Mouse (Mus musculus): Measurements from ENCODE around the gene Camta2. TPM values are rescaled to one million over a fixed set of nuclear protein-coding genes. Genes with fewer than 3 reads are reported as not detected.

Gene Camta2
- total RNA-seq, 2 experiments from 2014 or later = 238 to 261 TPM

DNA sequence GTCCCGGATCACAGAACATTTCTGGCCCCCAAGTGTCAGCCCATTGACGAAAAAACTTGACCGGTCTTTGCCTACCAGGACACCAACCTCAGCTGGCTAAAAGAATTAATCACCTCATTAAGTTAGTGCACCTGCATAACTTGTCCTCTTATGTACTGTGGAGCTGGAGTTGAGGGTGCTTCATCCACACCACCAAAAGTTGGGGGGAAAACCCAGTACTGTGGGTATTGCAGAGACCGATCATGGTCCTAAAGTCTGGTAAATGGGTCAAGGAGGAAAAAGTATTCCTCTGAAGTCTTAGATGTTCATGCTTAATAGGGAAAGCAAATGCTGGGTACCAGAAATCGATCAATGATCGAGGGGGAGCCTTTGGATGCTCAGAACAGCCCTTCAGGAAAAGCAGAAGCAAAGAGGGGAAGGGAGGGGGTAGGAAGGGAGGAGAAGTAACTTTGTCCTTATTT, 35.0 kb downstream of the Camta2 start:
- DNase-seq (ENCODE audit: extremely low spot score in 1 of 2, low spot score in 2 of 2) = no peak
- TF ChIP-seq CTCF (IDR thresholded peaks at IDR 0.05) = no peak
- peak overlapping the region; percentile 100 for H3K4me3 ChIP-seq
- no peak overlapping the region for H3K27ac ChIP-seq
- intact Hi-C loops (cut with DNase I) = loop anchor here (1.0 to 10.0 kb wide), 2 partner anchors 16 to 418 kb away; partner anchors contain the start of genes 0610010K14Rik, Gm21988, Rnasek and Spag7

DNA sequence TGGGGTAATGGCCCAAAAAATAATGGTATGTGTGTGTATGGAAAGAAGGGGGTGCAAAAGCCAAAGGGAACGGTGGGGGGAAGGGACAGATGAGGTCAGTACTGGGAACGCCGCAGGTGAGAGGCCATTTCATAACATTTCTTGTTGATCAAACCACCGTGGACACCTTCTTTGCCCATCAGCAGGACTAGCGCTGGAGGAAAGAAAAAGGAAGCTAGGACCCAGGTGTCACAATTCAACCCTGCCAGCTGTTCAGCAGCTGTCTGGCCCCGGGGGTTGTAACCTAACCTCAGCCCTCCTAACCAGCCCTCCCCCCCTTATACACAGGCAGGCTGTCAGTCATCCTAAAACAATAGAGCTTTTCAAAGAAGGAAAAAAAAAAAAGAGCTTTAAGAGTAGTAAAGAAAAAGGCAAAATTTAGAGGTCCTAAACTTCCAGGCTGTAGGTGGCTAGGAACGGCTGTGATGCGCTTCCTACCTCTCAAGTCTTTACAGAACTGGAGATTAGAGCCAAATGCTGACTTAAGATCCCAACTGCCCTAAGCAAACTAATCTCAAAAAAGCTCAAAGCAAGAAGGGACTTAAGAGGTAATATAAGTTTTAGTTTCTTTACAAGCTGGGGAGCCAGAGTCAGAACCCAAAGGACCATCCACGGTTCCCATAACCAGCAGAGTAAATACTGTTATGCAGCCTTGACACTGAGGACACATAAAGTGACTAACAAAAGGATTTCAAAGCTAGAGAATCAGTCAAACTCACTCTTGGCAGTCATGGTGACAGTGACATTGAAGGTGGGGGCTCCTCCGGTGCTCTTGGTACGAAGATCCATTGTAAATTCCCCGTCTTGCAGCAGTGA, 35.6 kb downstream of the Camta2 start:
- no peak overlapping the region for H3K27ac ChIP-seq
- H3K4me3 ChIP-seq = peak overlapping the region; percentile 100; the same call in 1 of the 2 replicates
- DNase-seq (ENCODE audit: extremely low spot score in 1 of 2, low spot score in 2 of 2) = no peak
- no peak for TF ChIP-seq CTCF (IDR thresholded peaks at IDR 0.05)
- intact Hi-C loops (cut with DNase I) = loop anchor here (10.0 kb wide), 1 partner anchor 417 kb away; the partner anchor contains the start of genes 0610010K14Rik, Gm21988 and Rnasek

DNA sequence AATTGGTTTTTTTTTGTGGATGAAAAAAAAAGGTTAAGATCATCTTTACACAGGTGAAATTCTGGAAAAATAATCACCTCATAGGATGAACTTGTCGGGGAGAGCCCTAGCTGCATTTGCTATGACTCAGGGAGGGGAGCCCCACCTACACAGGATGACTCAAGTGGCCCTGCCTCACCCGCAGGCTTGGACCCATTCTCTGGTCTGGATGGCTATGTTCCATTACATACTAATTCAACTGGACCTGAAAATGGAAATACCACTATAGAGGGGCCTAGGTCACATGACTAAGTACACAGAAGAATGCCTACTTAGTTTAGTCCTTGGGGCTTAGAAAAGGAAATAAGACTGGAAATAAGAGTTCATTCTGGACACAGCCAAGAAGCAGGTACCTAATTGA, 36.5 kb downstream of the Camta2 start:
- DNase-seq (ENCODE audit: extremely low spot score in 1 of 2, low spot score in 2 of 2) = no peak

DNA sequence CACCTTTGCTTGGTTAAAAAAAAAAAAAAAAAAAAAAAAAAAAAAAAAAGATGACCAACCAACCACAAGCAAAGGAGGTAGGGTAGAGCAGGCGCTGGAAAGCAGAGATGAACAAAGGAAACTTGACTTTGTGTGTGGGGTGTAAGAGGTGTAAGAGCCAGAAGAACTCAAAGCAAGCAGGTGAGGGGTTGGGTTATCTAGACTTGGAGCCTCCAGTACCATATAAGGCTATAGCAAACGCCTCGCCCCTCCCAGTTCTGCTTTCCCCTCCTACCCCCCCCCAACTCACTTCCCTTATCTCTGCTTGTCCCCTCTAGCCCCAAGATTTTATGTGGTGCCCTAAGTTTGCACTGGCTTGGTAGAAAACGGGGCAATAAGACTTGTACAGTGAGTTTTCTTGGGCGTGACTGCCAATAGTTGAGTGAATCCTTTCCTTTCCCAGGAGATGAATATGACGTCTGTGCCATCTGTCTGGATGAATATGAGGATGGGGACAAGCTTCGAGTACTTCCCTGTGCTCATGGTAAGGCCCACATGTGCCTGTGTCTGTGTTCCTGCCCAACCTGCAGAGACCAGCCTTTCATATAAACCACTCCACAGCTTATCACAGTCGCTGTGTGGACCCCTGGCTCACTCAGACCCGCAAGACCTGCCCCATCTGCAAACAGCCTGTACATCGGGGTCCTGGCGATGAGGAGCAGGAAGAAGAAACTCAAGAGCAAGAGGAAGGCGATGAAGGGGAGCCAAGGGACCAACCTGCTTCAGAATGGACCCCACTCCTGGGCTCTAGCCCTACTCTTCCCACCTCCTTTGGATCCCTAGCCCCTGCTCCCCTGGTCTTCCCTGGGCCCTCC, 37.4 kb downstream of the Camta2 start:
- no peak for TF ChIP-seq CTCF (IDR thresholded peaks at IDR 0.05)
- Histone ChIP-seq H3K4me3 (no peak overlapping the region), H3K27ac (no peak overlapping the region)
- no peak for DNase-seq (ENCODE audit: extremely low spot score in 1 of 2, low spot score in 2 of 2)
- intact Hi-C loops (cut with DNase I) = loop anchor here (10.0 kb wide), 1 partner anchor 416 kb away; the partner anchor contains the start of genes 0610010K14Rik, Gm21988 and Rnasek

More for the DNA sequence above, 36.5 kb downstream of the Camta2 start:
- Histone ChIP-seq H3K4me3 (no peak overlapping the region), H3K27ac (no peak overlapping the region)
- no peak for TF ChIP-seq CTCF (IDR thresholded peaks at IDR 0.05)
- intact Hi-C loops (cut with DNase I) = loop anchor here (10.0 kb wide), 1 partner anchor 417 kb away; the partner anchor contains the start of genes 0610010K14Rik, Gm21988 and Rnasek

DNA sequence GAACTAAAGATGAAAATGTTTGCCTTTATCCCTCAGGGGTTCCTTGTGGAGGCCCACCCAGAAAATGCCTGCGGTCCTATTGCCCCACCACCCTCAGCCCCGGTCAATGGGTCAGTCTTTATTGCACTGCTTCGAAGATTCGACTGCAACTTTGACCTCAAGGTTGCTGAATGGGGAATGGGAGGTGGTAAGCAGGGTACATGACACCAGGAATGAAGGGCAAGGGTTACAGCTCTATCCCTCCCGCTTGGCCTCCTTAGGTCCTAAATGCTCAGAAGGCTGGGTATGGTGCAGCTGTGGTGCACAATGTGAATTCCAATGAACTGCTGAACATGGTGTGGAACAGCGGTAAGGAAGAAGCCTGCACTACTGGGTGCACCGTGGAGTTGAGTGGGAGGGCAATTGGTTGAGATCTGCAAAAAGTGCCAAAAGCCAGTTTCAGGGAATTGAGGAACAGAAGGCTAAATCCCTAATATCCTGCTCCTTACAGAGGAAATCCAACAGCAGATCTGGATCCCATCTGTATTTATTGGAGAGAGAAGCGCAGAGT, 38.6 kb downstream of the Camta2 start:
- Histone ChIP-seq H3K4me3 (no peak overlapping the region), H3K27ac (no peak overlapping the region)
- intact Hi-C loops (cut with DNase I) = no loop called here
- DNase-seq (ENCODE audit: extremely low spot score in 1 of 2, low spot score in 2 of 2) = no peak
- no peak for TF ChIP-seq CTCF (IDR thresholded peaks at IDR 0.05)

DNA sequence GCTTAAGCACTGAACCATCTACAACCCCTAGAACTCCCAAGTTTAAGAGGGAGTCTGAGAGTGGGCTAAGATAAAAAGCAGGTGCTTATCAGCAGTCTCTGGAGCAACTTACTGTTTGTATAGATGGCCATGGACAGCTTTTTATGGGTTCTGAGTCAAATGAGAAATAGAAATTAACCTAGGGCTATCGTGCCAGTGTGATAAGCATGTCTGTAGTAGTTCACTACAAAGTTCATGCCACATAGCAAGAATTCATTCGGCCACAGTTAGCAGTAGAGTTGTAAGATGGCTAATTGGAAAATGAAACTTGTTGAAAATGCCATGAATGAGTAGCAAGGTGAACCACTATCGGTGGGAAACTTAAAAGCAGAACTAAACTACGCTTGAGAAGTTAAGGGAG, 39.4 kb downstream of the Camta2 start:
- Histone ChIP-seq H3K4me3 (peak overlapping the region; percentile 70), H3K27ac (no peak overlapping the region)
- intact Hi-C loops (cut with DNase I) = no loop called here

DNA sequence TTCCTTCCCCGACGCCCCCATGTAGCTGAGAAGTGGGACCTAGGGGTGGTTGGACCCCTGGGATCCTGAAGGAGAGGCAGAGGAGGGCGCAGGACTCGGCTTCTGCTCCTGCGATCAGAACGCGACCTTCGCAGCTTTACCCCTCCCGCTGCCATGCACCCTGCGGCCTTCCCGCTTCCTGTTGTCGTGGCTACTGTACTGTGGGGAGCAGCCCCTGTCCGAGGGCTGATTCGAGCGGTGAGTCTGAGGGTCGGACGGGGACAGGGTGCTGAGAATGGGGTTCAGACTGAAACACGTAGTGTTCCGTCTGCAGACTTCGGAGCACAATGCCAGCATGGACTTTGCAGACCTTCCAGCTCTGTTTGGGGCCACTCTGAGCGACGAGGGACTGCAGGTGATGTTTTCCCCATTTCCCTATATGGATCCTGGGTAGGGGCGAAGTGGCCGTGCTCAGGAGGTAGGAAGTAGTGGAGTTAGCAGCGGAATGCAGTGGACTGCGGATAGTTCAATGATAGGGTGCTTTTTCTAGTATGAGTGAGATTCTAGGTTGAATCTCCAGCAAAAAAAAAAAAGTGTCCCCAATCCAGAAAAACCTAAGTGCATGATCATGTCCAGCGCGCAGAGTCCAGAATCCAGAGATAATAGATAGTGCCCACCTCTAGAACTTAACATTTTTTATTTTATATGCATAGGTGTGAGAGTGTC, 40.0 kb downstream of the Camta2 start:
- no peak for DNase-seq (ENCODE audit: extremely low spot score in 1 of 2, low spot score in 2 of 2)
- intact Hi-C loops (cut with DNase I) = loop anchor here (1.0 to 2.0 kb wide), 3 partner anchors 21 to 196 kb away; partner anchors contain the start of genes Inca1, Kif1c and Spag7
- no peak for TF ChIP-seq CTCF (IDR thresholded peaks at IDR 0.05)
- H3K27ac ChIP-seq = peak overlapping the region; percentile 91
- peak overlapping the region; percentile 70 for H3K4me3 ChIP-seq

More for the DNA sequence above, 39.4 kb downstream of the Camta2 start:
- no peak for TF ChIP-seq CTCF (IDR thresholded peaks at IDR 0.05)
- no peak for DNase-seq (ENCODE audit: extremely low spot score in 1 of 2, low spot score in 2 of 2)

DNA sequence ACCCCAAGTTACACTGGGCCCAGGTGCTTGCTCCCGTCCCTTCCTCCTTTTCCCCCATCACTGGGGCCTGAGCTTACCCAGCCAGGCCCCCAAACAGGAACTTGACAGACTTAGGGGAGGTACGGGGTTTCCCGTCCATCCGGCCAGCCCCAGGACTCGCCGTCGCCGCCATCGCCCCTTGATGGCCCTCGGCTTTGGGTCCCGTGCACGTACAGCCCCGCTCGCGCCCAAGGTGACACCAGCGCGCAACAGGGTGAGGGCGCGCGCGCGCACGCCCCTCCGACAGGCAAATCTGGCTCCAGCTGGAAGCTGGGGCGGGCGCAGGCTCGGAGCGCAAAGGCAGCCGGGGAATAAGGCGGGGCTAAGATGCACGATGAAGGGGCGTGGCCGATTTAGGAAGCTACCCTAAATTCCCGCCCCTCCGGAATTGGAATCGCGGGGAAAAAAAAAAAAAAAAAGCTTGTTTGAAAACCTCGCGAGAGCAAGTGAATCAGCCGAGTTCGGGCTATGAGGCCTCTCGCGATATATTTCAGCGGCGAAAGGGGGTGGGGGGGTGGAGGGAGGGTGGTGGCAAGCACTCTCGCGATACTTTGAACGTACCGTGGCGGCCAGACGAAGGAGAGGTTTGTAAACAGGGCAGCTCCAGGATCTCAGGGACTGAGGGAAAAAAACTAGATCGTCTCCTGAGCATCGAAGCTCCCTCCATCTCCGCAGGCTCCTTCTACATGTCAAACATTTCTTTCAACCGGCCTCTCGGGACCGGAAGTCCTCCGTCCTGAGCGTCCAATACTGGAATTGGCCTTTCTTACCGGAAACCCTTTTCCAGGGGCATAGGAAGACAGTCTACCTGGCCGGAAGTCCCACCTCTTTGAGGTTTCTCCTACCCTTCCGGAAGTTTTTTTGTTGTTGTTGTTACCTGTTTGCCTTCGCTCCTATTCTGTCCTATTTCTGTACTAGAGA, 40.9 kb downstream of the Camta2 start, which contains the start of the genes Rnf167 and Slc25a11:
Rnf167 (plus strand) TSS at position 545 of the 960 bp plus-strand sequence.
Slc25a11 (minus strand) TSS at position 789 of the 960 bp plus-strand sequence.
- no peak for TF ChIP-seq CTCF (IDR thresholded peaks at IDR 0.05)
- intact Hi-C loops (cut with DNase I) = loop anchor here (1.0 to 2.0 kb wide), 3 partner anchors 22 to 195 kb away; partner anchors contain the start of genes Inca1, Kif1c and Spag7
- peak; percentile 93 to 96 for DNase-seq (ENCODE audit: extremely low spot score in 1 of 2, low spot score in 2 of 2)

DNA sequence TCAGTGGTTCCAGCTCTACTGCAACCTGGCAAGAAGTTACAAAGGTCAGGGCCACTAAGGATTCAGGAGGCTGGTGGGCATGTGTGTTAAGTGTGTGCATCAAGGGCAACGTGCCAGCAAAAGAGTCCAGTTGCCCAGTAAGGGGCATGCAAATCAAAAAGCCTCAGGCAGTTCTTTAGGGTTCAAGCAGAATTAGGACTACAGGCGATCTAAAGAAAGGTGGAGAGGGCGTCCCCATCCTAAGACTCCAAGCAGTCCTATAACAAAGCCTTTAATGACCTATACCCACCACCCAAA, 41.7 kb downstream of the Camta2 start:
- TF ChIP-seq CTCF (IDR thresholded peaks at IDR 0.05) = no peak

More for the DNA sequence above, 40.9 kb downstream of the Camta2 start, which contains the start of the genes Rnf167 and Slc25a11:
- peak within 1 kb of the TSS; percentile 94 for H3K27ac ChIP-seq
- H3K4me3 ChIP-seq = peak within 1 kb of the TSS; percentile 91

More for the DNA sequence above, 41.7 kb downstream of the Camta2 start:
- peak overlapping the region; percentile 94 for H3K27ac ChIP-seq
- no peak for DNase-seq (ENCODE audit: extremely low spot score in 1 of 2, low spot score in 2 of 2)
- intact Hi-C loops (cut with DNase I) = loop anchor here (2.0 kb wide), 2 partner anchors 23 to 55 kb away; partner anchors contain the start of genes Inca1, Kif1c and Spag7
- peak overlapping the region; percentile 91 for H3K4me3 ChIP-seq
